Mouse (Mus musculus) embryo, embryonic 11 days (tissue): ENCODE measurements around the gene Grrp1.

Experiments
- DNase-seq: peaks from one replicate; pipeline ENCODE4 v3.0.0-alpha.2; 2015

Grrp1 gene

DNA sequence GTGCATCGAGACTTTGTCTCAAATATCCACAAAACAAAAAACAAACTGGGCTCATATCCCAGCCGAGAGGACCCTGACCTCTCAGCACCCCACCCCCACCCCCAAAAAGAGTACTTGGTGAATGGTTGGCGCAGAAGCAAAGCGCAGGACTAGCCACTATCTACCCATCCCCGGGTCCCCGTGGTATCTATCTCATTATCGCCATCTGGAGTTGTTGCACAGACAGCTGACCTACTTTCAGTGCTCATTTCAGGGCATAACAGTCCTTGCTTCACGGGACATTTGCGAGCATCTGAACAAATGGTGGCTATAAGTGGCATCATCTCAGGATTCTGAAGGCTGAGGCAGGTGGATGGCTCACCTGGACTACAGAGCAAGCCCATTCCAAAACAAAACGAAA is 15.2 kb downstream of the Grrp1 start:
- no peak for DNase-seq

- DNase-seq: no peak
Measured at GRCm38 (mm10) chr4:134238279-134238651, 15.6 kb downstream of the Grrp1 start, which contains the start of gene Cnksr1. Gene Cnksr1 (minus strand): TSS chr4:134238399.

DNA sequence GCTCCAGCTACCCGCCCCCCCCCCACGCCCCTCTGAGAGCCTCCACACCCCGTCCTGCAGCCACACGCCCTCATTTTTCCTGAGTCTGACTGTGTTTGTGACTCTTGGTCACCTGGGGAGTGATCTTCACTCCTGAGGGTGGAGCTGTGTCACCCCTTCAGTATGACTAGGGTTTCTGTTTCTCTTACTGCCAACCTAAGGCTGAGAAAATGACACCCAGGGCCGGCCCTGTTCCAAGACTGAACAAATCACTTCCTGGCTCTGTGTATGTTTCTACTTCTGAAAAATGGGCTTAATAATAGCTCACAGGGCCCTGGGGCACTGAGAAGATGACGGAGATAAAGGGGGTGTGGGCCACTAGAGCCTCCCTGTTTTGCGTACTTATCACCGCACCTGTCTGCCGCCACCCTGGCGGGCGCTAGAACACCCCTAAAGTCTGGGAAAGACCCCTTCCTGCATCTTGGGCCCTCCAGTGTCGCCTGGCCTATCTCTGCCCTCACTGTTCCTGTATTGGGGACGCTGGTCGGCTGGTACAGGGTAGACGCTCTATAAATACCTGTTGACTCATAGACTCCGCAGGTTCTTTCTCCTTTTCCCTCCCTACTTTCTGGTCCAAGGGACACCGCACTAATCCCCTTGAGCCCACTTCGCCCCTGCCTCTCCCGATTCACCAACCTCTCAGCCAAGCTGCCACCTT is 16.2 kb downstream of the Grrp1 start:
- no peak for DNase-seq

DNA sequence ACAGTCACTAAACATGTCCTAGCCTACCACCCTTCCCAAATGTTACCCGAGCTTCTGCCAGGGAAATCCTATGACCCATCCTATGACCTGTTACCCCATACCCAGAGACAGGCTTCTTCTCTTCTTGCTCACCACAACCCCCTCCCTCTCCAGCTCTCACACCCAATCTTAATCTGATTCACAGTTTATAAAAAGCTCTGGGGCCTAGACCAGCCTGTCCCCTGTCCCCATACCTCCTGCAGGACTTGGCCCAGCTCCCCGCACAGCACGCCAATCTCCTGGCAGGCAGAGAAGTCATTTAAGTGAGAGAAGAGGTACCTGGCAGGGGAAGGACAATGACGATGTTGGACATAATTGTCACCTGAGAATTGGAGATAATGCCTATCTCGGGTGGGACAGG is 19.0 kb downstream of the Grrp1 start:
- no peak for DNase-seq

DNA sequence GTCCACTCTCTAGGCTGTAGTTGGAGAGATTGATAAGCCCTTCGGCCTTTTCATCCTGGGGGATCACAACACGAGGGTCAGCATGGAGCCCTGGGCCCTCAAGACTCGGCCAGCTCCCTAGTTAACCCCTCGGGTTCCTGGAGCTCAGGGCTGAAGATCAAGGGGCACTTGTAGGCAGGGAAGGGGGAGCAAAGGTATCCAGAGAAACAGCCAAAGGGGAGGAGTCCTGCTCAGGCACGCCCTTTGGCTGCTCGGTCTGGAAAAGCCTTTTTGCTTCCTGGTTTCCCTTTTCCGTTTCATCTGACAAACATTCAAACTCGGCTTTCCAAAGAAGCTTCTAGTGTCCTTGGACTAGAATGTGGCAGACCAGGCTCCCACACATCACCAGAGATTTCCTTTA is 23.5 kb downstream of the Grrp1 start:
- DNase-seq: no peak

- DNase-seq: no peak
Measured at GRCm38 (mm10) chr4:134227194-134227593, 26.7 kb downstream of the Grrp1 start, which contains the start of gene Catsper4. Gene Catsper4 (minus strand): TSS chr4:134227383.

DNA sequence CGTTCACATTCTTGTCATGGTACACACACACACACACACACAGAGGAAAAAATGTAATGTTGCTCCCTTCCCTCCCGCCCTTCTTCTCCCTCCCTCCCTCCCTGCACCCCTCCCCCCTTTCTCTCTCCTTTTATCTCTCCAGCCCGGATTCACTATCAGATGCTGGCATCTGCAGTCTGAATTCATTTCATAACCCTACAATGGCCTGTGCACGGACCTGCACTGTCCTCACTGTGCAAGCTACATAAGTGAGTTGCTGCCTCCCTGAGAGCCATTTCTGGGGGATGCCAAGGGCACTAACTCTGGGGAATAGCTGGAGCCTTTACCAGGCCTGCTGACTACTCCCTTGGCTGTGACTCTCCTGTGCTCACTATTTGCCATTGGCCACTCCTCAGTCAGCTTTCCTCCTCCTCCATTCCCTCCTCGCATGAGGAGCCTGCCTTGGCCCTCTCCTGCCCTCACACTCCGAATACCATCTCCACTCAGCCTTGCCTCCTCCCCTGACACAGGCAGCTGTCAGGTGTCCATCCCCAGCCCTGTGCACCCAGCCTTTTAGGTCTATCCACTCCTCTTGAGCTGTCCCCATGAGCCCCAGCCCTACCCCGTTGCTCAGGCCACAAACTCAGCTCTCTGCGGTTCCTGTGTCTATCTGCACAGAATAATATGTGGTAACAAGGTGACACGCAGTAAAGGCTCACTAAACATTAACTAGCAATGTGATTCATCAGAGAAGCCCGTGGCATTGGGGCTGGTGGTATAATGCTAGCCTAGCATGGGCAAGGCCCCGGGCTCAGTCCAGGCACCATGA is 30.9 kb downstream of the Grrp1 start:
- no peak for DNase-seq

- DNase-seq: no peak
Measured at GRCm38 (mm10) chr4:134206488-134207053, 47.3 kb downstream of the Grrp1 start.

- no peak for DNase-seq
Measured at GRCm38 (mm10) chr4:134203340-134203896, 50.5 kb downstream of the Grrp1 start.

GRCm38 (mm10) chr4:134202904-134203303 is 51.0 kb downstream of the Grrp1 start, which contains the start of gene Gm7534:
Gene Gm7534 (minus strand): TSS chr4:134203004.
- DNase-seq: no peak
